Mouse (Mus musculus): ENCODE data around the gene Unc13d. TPM values are rescaled to one million over a fixed set of nuclear protein-coding genes. Genes with fewer than 3 reads are reported as not detected.
"Not testable (repeated sequence)": the region's sequence is repeated elsewhere in the genome, so short reads cannot be mapped to it uniquely, and the experiment has no call there.

The Unc13d gene
- 2.4 and 3.7 TPM in 2 replicates for polyA plus RNA-seq (2016; fragmentation: Nextera tagmentation; extraction: Ambion mirVana)

GRCm38 (mm10) chr11:116077446-116078204, at the start of gene Unc13d:
TSS of gene Unc13d (minus strand) at chr11:116077961.
- Histone ChIP-seq H3K36me3 (peaks cover 40% of the 10 kb centered on the region), H3K4me1 (peaks cover 53% of the 10 kb centered on the region), H3K27me3 (ENCODE audit: low read depth, poor library complexity, severe bottlenecking) (no peaks in the 10 kb centered on the region), H3K4me3 (peak within 1 kb of the TSS; percentile 48), H3K9me3 (replicated peaks) (no peaks in the 10 kb centered on the region), H3K27ac (peak within 1 kb of the TSS; percentile 78)
- WGBS = 64% methylated on average over 22 of the region's 22 CpGs
- DNase-seq (ENCODE audit: low spot score) = no peak

GRCm38 (mm10) chr11:116126261-116126660, 48.5 kb upstream of the Unc13d start:
- Histone ChIP-seq H3K27ac (no peak overlapping the region), H3K36me3 (peaks cover 27% of the 10 kb centered on the region), H3K27me3 (ENCODE audit: low read depth, poor library complexity, severe bottlenecking) (peaks cover 9% of the 10 kb centered on the region; the same call in 1 of the 2 replicates), H3K9me3 (replicated peaks) (no peaks in the 10 kb centered on the region; the same call in 1 of the 2 replicates), H3K4me3 (no peak overlapping the region), H3K4me1 (peaks cover 39% of the 10 kb centered on the region)
- WGBS = 95% methylated on average over 15 of the region's 15 CpGs
- DNase-seq (ENCODE audit: low spot score) = no peak

- H3K9me3 ChIP-seq (replicated peaks); H3K27ac ChIP-seq; H3K27me3 ChIP-seq (ENCODE audit: low read depth, poor library complexity, severe bottlenecking); DNase-seq (ENCODE audit: low spot score); H3K4me3 ChIP-seq: not testable (repeated sequence)
- WGBS = 96% methylated on average over 8 of the region's 8 CpGs
- Histone ChIP-seq H3K36me3 (peaks cover 26% of the 10 kb centered on the region), H3K4me1 (peaks cover 13% of the 10 kb centered on the region)
These were observed 44.0 kb upstream of the Unc13d start for GRCm38 (mm10) chr11:116121731-116122245.

- Histone ChIP-seq H3K27ac (no peak overlapping the region; the same call in 1 of the 2 replicates), H3K4me1 (peaks cover 11% of the 10 kb centered on the region), H3K36me3 (peaks cover 6% of the 10 kb centered on the region; the same call in 1 of the 2 replicates), H3K9me3 (replicated peaks) (no peaks in the 10 kb centered on the region), H3K4me3 (no peak overlapping the region), H3K27me3 (ENCODE audit: low read depth, poor library complexity, severe bottlenecking) (peaks cover 4% of the 10 kb centered on the region; the same call in 1 of the 2 replicates)
- no peak for DNase-seq (ENCODE audit: low spot score)
These were observed 40.1 kb upstream of the Unc13d start for GRCm38 (mm10) chr11:116117819-116118218.

- H3K27me3 ChIP-seq (ENCODE audit: low read depth, poor library complexity, severe bottlenecking) = peaks cover 9% of the 10 kb centered on the region
- 0 out of 2 replicates have a peak, but pooled peaks cover 3% of the 10 kb centered on the region for H3K36me3 ChIP-seq
- WGBS = 40% methylated on average over 12 of the region's 12 CpGs
- peak overlapping the region; percentile 74 for H3K27ac ChIP-seq
- no peaks in the 10 kb centered on the region for H3K9me3 ChIP-seq (replicated peaks)
- peak; percentile 70 for DNase-seq (ENCODE audit: low spot score)
- peaks cover 11% of the 10 kb centered on the region for H3K4me1 ChIP-seq
- peak overlapping the region; percentile 22 for H3K4me3 ChIP-seq
These were observed 39.5 kb upstream of the Unc13d start for GRCm38 (mm10) chr11:116117241-116117640.

- no peak overlapping the region for H3K4me3 ChIP-seq
- no peak for DNase-seq (ENCODE audit: low spot score)
- H3K9me3 ChIP-seq (replicated peaks) = no peaks in the 10 kb centered on the region
- no peaks in the 10 kb centered on the region for H3K36me3 ChIP-seq
- 85% methylated on average over 19 of the region's 19 CpGs for WGBS
- peaks cover 41% of the 10 kb centered on the region for H3K4me1 ChIP-seq
- no peak overlapping the region for H3K27ac ChIP-seq
- H3K27me3 ChIP-seq (ENCODE audit: low read depth, poor library complexity, severe bottlenecking) = peaks cover 65% of the 10 kb centered on the region
These were observed 33.9 kb upstream of the Unc13d start for GRCm38 (mm10) chr11:116111611-116112203.

GRCm38 (mm10) chr11:116111067-116111466, 33.3 kb upstream of the Unc13d start:
- DNase-seq (ENCODE audit: low spot score) = no peak
- no peak overlapping the region for H3K4me3 ChIP-seq
- H3K27me3 ChIP-seq (ENCODE audit: low read depth, poor library complexity, severe bottlenecking) = peaks cover 71% of the 10 kb centered on the region
- peaks cover 45% of the 10 kb centered on the region for H3K4me1 ChIP-seq
- 82% methylated on average over 4 of the region's 4 CpGs for WGBS
- no peaks in the 10 kb centered on the region for H3K9me3 ChIP-seq (replicated peaks)
- H3K36me3 ChIP-seq = no peaks in the 10 kb centered on the region
- H3K27ac ChIP-seq = no peak overlapping the region

- Histone ChIP-seq H3K4me1 (peaks cover 48% of the 10 kb centered on the region), H3K4me3 (peak overlapping the region; percentile 48), H3K27me3 (ENCODE audit: low read depth, poor library complexity, severe bottlenecking) (peaks cover 76% of the 10 kb centered on the region), H3K9me3 (replicated peaks) (no peaks in the 10 kb centered on the region), H3K27ac (no peak overlapping the region), H3K36me3 (no peaks in the 10 kb centered on the region)
- DNase-seq (ENCODE audit: low spot score) = no peak
- 33% methylated on average over 10 of the region's 10 CpGs for WGBS
These were observed 32.8 kb upstream of the Unc13d start for GRCm38 (mm10) chr11:116110540-116110939.

- peak; percentile 56 for DNase-seq (ENCODE audit: low spot score)
- H3K4me1 ChIP-seq = peaks cover 48% of the 10 kb centered on the region
These were observed 32.4 kb upstream of the Unc13d start for GRCm38 (mm10) chr11:116110131-116110530.

GRCm38 (mm10) chr11:116109441-116110081, 31.8 kb upstream of the Unc13d start:
- peak; percentile 53 for DNase-seq (ENCODE audit: low spot score)
- Histone ChIP-seq H3K4me3 (peak overlapping the region; percentile 48), H3K9me3 (replicated peaks) (no peaks in the 10 kb centered on the region), H3K27me3 (ENCODE audit: low read depth, poor library complexity, severe bottlenecking) (peaks cover 84% of the 10 kb centered on the region), H3K36me3 (no peaks in the 10 kb centered on the region), H3K27ac (peak overlapping the region; percentile 75), H3K4me1 (peaks cover 50% of the 10 kb centered on the region)
- WGBS = 3% methylated on average over 70 of the region's 70 CpGs

More at GRCm38 (mm10) chr11:116110131-116110530, 32.4 kb upstream of the Unc13d start:
- WGBS = 2% methylated on average over 35 of the region's 35 CpGs
- no peaks in the 10 kb centered on the region for H3K9me3 ChIP-seq (replicated peaks)
- H3K4me3 ChIP-seq = peak overlapping the region; percentile 48
- H3K27ac ChIP-seq = peak overlapping the region; percentile 75
- no peaks in the 10 kb centered on the region for H3K36me3 ChIP-seq
- peaks cover 80% of the 10 kb centered on the region for H3K27me3 ChIP-seq (ENCODE audit: low read depth, poor library complexity, severe bottlenecking)

GRCm38 (mm10) chr11:116108464-116109137, 30.8 kb upstream of the Unc13d start:
- peaks cover 59% of the 10 kb centered on the region for H3K4me1 ChIP-seq
- peak overlapping the region; percentile 48; the same call in 1 of the 2 replicates for H3K4me3 ChIP-seq
- H3K36me3 ChIP-seq = no peaks in the 10 kb centered on the region
- no peaks in the 10 kb centered on the region for H3K9me3 ChIP-seq (replicated peaks)
- H3K27me3 ChIP-seq (ENCODE audit: low read depth, poor library complexity, severe bottlenecking) = peaks cover 84% of the 10 kb centered on the region
- H3K27ac ChIP-seq = no peak overlapping the region
- DNase-seq (ENCODE audit: low spot score) = no peak
- 6% methylated on average over 23 of the region's 23 CpGs for WGBS

GRCm38 (mm10) chr11:116107777-116108285, 30.1 kb upstream of the Unc13d start:
- Histone ChIP-seq H3K4me1 (peaks cover 65% of the 10 kb centered on the region), H3K27ac (peak overlapping the region; percentile 44; the same call in 1 of the 2 replicates), H3K9me3 (replicated peaks) (no peaks in the 10 kb centered on the region), H3K36me3 (no peaks in the 10 kb centered on the region), H3K4me3 (peak overlapping the region; percentile 31), H3K27me3 (ENCODE audit: low read depth, poor library complexity, severe bottlenecking) (peaks cover 81% of the 10 kb centered on the region)
- 9% methylated on average over 19 of the region's 19 CpGs for WGBS
- DNase-seq (ENCODE audit: low spot score) = no peak

Measured in limb, embryonic 10.5 days (tissue).